Mouse (Mus musculus) olfactory bulb, adult 2 months (tissue): Measurements from ENCODE around the gene Cbfa2t2.

Experiments used
- CTCF ChIP-seq: fragments of 200-500 bp; IDR thresholded peaks from 2 replicates; pipeline ENCODE4 v1.5.1; 2012; ENCODE audit warnings: low read depth, mild to moderate bottlenecking, low read length, moderate library complexity; ENCODE audit not compliant: insufficient read depth
- POLR2A ChIP-seq: fragments of 200-500 bp; IDR thresholded peaks from 2 replicates; pipeline ENCODE4 v1.6.1; 2012; ENCODE audit warnings: mild to moderate bottlenecking, low read depth, low read length, moderate library complexity; ENCODE audit not compliant: insufficient read depth

DNA sequence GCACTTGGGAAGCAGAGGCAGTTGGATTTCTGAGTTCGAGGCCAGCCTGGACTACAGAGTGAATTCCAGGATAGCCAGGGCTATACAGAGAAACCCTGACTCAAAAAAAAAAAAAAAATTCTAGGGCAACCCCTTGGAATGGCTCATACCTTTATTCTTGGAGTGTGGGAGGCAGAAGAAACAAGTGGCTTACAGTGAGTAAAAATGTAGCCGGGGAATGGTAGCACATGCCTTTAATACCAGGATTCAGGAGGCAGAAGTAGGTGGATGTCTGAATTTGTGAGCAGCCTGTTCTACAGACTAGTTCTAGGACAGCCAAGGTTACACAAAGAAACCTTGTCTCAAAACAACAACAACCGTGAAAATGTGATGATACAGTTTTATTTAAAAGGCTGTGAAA is 64.5 kb downstream of the Cbfa2t2 start:
- TF ChIP-seq CTCF: no peak
- TF ChIP-seq POLR2A: no peak
